Mouse (Mus musculus) limb, embryonic 11.5 days (tissue): Measurements from ENCODE around the gene Gadd45g. TPM values are rescaled to one million over a fixed set of nuclear protein-coding genes. Genes with fewer than 3 reads are reported as not detected.
A peak's percentile ranks its signal among the peaks of the same experiment; 100 is the strongest.

Source experiments
- ATAC-seq: fragments of 200-750 bp; cut with Nextera tagmentation; 2 replicates; pipeline ENCODE4 v1.8.0; 2017; ENCODE audit warnings: low read depth; ENCODE audit not compliant: insufficient number of reproducible peaks, low FRiP score, low TSS enrichment
- DNase-seq: peaks from one replicate; pipeline ENCODE4 v3.0.0-alpha.2; 2015; ENCODE audit warnings: low spot score
- H3K27ac ChIP-seq: fragments of 300-500 bp; sonication (generic); replicated peaks from 2 replicates; pipeline ENCODE4 v1.5.1; 2014; ENCODE audit warnings: low read depth, mild to moderate bottlenecking, low read length
- H3K27me3 ChIP-seq: fragments of 300-500 bp; sonication (generic); 2 replicates; pipeline ENCODE4 v1.6.1; 2014; ENCODE audit warnings: mild to moderate bottlenecking, low read length, mixed read lengths; ENCODE audit not compliant: control insufficient read depth, insufficient read depth
- H3K36me3 ChIP-seq: fragments of 300-500 bp; sonication (generic); 2 replicates; pipeline ENCODE4 v1.6.1; 2014; ENCODE audit warnings: mild to moderate bottlenecking, low read length, moderate library complexity, mixed read lengths; ENCODE audit not compliant: control insufficient read depth, insufficient read depth
- H3K4me1 ChIP-seq: fragments of 300-500 bp; sonication (generic); 2 replicates; pipeline ENCODE4 v1.6.1; 2014; ENCODE audit warnings: low read length, mixed read lengths; ENCODE audit not compliant: control insufficient read depth, insufficient read depth
- H3K4me2 ChIP-seq: fragments of 300-500 bp; sonication (generic); 2 replicates; pipeline ENCODE4 v1.6.1; 2014; ENCODE audit warnings: low read depth, mild to moderate bottlenecking, moderate library complexity; ENCODE audit not compliant: severe bottlenecking
- H3K4me3 ChIP-seq: fragments of 300-500 bp; sonication (generic); 2 replicates; pipeline ENCODE4 v1.5.1; 2014; ENCODE audit warnings: low read depth, low read length
- H3K9ac ChIP-seq: fragments of 300-500 bp; sonication (generic); 2 replicates; pipeline ENCODE4 v1.6.1; 2014; ENCODE audit warnings: mild to moderate bottlenecking, low read length
- H3K9me3 ChIP-seq: fragments of 300-500 bp; sonication (generic); 2 replicates; pipeline ENCODE4 v1.6.1; 2016; ENCODE audit warnings: low read length; ENCODE audit not compliant: control insufficient read depth
- WGBS: fragments of 180-500 bp; shearing (Covaris S2); extraction: QIAGEN DNeasy Blood & Tissue Kit; methylation state at CpG from one replicate; pipeline ENCODE4 v1.1.7; 2014; 5-methylcytosine and 5-hydroxymethylcytosine counted together
- polyA plus RNA-seq: library from polyadenylated mRNA; unstranded; fragments of >200 nt; fragmentation: Nextera tagmentation; extraction: Ambion mirVana; gene quantifications from 2 replicates; pipeline ENCODE4 v1.2.1, GENCODE M21; 2014

Gene Gadd45g
- polyA plus RNA-seq, 1 experiment from 2014 or later, result 20.5 TPM

DNA sequence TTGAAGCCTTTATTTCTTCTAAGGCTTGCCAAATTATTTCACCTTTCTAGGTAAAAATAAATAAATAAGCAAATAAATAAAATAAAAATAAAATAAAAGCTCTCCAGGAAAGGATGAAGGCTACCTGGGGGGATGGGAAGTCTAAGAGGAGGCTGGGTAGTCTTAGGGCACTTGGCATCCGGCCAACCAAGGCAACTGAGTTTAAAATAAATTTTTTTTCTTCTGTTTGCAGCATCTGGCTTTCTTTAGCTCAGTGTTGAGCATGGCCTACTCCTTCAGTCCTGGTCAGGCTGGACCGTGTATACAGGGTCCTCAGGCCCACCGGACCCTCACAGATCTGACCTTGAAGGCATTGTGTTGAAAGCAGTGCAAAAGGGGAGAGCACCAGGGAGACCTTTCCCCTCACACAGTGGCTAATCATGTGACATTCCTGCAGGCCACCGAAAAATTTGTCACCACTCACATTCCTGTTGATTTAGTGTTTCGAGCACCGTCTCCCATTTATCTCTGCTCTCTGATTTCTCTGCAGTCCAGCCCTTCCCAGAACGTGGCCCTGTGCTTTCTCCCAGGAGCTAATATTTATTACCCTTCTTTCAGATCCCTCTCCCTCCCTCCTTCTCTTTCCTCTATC is 6.2 kb downstream of the Gadd45g start:
- Histone ChIP-seq H3K9me3 (no peaks in the 10 kb centered on the region), H3K27ac (no peak overlapping the region), H3K4me2 (no peak overlapping the region), H3K36me3 (no peaks in the 10 kb centered on the region), H3K27me3 (no peaks in the 10 kb centered on the region), H3K4me3 (no peak overlapping the region), H3K4me1 (peaks cover 30% of the 10 kb centered on the region), H3K9ac (no peak overlapping the region)
- DNase-seq (peak; percentile 43), ATAC-seq (no peak)
- 26% methylated on average over 7 of the region's 7 CpGs for WGBS

DNA sequence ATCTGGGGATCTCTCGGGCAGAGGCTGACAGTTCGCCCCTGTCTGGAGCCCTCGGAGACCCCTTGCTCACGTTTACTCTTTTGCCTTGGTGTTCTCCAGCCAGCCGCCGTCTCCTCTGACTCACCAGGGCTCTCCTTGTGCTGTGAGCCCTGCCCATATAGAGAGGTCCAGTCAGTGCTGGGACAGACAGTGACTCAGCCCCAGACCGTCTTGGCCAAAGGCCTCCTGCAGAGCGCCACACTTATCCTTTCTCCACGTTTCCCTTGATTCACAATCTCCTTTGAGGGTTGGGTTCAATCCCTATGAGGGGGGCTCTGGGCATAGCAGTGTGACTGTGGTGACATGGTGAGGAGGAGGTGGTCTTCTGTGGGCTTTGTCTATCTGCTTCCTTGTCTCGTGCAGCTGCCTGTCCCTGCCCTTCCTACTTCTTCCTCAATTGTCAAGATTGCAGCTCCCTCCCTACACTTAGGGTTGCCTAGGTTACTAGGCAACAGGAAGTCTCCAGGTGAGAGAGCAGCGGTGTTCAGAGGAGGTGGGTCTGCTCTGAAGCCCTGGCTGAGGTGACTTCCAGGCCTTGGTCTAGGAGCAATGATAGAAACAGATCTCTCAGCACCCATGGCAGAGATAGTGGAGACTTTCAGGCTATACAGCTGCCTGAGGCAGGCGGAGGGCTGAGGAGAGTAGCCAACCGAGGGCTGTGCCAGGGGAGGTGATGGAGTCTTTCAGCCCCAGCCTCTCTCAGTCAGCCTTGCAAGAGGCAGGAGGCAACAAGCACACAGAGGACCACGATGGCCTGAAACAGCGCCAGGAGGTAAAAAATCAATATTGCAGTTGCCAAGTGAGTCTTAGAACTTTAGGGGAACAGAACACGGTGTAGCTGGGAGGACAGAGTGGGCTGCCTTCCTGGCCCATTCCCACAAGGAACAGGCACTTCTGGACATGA is 7.1 kb downstream of the Gadd45g start:
- peak; percentile 26 for ATAC-seq
- Histone ChIP-seq H3K36me3 (no peaks in the 10 kb centered on the region), H3K27me3 (no peaks in the 10 kb centered on the region), H3K4me2 (no peak overlapping the region), H3K9ac (no peak overlapping the region), H3K9me3 (no peaks in the 10 kb centered on the region), H3K27ac (no peak overlapping the region), H3K4me1 (peaks cover 29% of the 10 kb centered on the region), H3K4me3 (no peak overlapping the region)
- 26% methylated on average over 16 of the region's 16 CpGs for WGBS
- DNase-seq, result peak; percentile 38

DNA sequence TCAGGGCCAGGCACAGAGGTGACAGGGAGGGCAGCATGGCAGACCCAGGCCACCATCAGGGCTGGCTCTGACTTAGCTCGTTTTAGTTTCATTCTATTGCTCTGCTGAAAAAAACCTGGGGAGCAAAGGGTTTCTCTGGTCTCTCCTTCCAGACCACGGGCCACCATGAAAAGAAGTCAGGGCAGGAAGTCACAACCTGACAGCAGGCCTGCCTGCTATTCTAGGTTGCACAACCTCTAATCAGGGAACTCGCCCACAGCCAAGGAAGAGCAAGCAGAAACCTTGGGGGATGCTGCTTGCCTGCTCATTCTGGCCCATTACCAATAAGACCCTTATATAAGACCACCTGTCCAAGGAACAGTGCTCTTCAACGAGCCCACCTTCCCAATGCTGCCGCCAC is 9.1 kb downstream of the Gadd45g start:
- peaks cover 19% of the 10 kb centered on the region for H3K4me1 ChIP-seq
- no peak overlapping the region for H3K27ac ChIP-seq
- H3K9me3 ChIP-seq, result no peaks in the 10 kb centered on the region
- DNase-seq (no peak), ATAC-seq (no peak)
- no peak overlapping the region for H3K9ac ChIP-seq
- H3K4me2 ChIP-seq, result no peak overlapping the region
- H3K27me3 ChIP-seq, result no peaks in the 10 kb centered on the region
- no peaks in the 10 kb centered on the region for H3K36me3 ChIP-seq
- 74% methylated on average over 5 of the region's 5 CpGs for WGBS
- H3K4me3 ChIP-seq, result no peak overlapping the region

DNA sequence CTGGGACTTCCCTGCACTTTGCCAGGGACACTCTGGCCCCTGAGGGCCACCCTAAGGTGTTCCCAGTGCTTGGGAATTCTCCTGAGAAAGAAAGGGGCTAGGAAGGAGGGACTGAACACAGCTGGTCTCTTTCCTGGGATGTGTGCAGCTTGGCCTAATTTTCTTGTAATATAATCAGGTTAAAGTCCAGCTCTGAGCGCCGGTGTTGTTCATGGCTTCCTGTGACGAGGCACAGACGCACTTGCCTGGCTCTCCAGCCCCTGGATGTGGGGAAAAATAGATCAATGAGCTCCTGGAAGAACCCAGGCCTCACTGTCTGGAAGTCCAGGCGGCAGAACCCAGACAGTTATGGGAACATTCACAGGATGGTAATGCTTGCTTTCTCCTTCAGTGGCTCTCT is 10.7 kb downstream of the Gadd45g start:
- H3K4me2 ChIP-seq, result no peak overlapping the region
- 26% methylated on average over 5 of the region's 5 CpGs for WGBS
- no peak overlapping the region for H3K27ac ChIP-seq
- H3K4me3 ChIP-seq, result no peak overlapping the region
- no peaks in the 10 kb centered on the region for H3K9me3 ChIP-seq
- no peaks in the 10 kb centered on the region for H3K27me3 ChIP-seq
- DNase-seq (no peak), ATAC-seq (no peak)
- H3K4me1 ChIP-seq, result peaks cover 14% of the 10 kb centered on the region
- no peaks in the 10 kb centered on the region for H3K36me3 ChIP-seq
- no peak overlapping the region for H3K9ac ChIP-seq

DNA sequence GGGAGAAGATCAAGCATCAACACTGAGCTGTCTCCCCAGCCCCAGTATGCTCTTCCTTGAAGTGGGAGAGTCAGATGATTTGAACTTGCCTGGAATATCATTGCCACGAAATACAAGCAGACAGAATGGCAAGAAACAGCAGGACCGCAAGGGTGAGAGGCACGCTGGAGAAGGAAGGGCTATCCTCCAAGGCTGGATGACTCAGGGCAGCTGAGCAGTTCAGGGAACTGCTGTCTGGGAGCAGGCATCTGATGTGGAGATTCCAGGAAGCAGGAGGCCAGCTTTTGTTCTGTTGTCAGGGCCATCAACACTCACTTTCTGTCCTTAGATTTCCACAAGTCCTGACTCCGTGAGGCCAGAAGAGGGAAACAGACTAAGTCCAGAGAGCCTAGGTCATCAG is 12.0 kb downstream of the Gadd45g start:
- Histone ChIP-seq H3K27me3 (no peaks in the 10 kb centered on the region), H3K4me2 (no peak overlapping the region), H3K9me3 (no peaks in the 10 kb centered on the region), H3K4me1 (peaks cover 5% of the 10 kb centered on the region), H3K4me3 (no peak overlapping the region), H3K27ac (no peak overlapping the region), H3K9ac (no peak overlapping the region), H3K36me3 (no peaks in the 10 kb centered on the region)
- WGBS, result 61% methylated on average over 4 of the region's 4 CpGs
- DNase-seq, result no peak
- no peak for ATAC-seq

DNA sequence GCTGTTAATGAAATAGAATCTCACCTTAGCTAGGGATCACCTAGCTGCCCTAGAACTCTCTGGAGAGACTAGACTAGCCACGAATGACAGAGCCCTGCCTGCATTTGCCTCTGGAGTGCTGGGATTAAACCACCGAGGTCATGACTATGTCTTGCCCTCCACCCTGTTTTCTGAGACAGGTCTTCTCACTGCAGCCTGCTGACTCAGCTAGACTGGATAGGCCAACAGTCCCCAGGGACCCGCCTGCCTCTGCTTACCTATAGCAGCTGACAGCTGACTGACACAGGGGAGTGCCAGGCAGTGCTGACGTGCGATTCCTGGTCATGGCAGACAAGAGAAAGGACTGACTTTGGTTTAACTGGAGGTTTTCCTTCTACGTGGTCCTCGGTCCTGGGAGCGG is 12.7 kb downstream of the Gadd45g start:
- Histone ChIP-seq H3K27ac (no peak overlapping the region), H3K9me3 (no peaks in the 10 kb centered on the region), H3K4me3 (no peak overlapping the region), H3K9ac (no peak overlapping the region), H3K4me1 (0 out of 2 replicates have a peak, but pooled peaks cover 2% of the 10 kb centered on the region), H3K27me3 (no peaks in the 10 kb centered on the region), H3K36me3 (no peaks in the 10 kb centered on the region), H3K4me2 (no peak overlapping the region)
- ATAC-seq (no peak), DNase-seq (no peak)
- 85% methylated on average over 8 of the region's 8 CpGs for WGBS

DNA sequence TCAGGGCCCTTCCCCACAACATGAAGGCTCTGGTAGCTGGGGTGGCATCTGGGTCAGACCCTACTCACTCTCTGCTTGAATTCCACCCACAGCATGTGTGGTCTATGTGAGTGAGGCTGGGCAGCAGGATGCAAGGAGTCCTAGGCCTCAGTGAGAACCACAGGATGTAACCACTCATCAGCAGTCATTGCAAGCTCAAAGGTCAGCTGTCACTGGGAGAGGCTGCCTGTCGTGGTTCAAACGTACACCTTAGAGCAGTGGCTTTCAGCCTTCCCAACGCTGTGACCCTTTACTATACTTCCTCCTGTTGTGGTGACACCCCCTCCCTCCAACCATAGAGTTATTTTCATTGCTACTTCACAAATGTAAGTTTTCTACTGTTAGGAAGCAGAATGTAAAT is 13.3 kb downstream of the Gadd45g start:
- Histone ChIP-seq H3K4me1 (0 out of 2 replicates have a peak, but pooled peaks cover 2% of the 10 kb centered on the region), H3K9ac (no peak overlapping the region), H3K27ac (no peak overlapping the region), H3K9me3 (no peaks in the 10 kb centered on the region), H3K27me3 (no peaks in the 10 kb centered on the region), H3K36me3 (no peaks in the 10 kb centered on the region), H3K4me2 (no peak overlapping the region), H3K4me3 (no peak overlapping the region)
- no peak for ATAC-seq
- 48% methylated on average over 3 of the region's 3 CpGs for WGBS
- DNase-seq, result no peak

DNA sequence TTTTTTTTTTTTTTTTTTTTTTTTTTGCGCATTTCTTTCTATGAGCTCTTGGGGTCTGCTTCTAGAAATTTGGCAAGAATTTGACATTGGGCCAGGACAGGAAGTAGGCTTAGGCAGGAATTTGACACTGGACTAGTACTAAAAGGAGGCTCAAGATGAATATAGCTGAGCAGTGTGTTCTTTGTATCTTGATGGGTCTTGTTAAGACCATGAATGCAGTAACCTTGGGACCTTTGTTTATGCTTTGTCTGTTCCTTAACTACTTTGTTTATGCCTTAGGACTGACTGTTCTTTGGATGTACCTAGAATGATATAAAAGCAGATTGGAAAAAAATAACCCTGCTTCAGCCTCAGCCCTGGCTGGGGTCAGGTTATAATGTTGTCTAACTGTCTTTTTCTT is 16.3 kb downstream of the Gadd45g start:
- 79% methylated on average over 1 of the region's 1 CpGs for WGBS
- no peaks in the 10 kb centered on the region for H3K27me3 ChIP-seq
- no peaks in the 10 kb centered on the region for H3K9me3 ChIP-seq
- H3K4me3 ChIP-seq, result no peak overlapping the region
- H3K27ac ChIP-seq, result no peak overlapping the region
- peaks cover 5% of the 10 kb centered on the region; the same call in 1 of the 2 replicates for H3K4me1 ChIP-seq
- DNase-seq (no peak), ATAC-seq (no peak)
- H3K9ac ChIP-seq, result no peak overlapping the region
- no peak overlapping the region for H3K4me2 ChIP-seq
- no peaks in the 10 kb centered on the region for H3K36me3 ChIP-seq
